Mouse (Mus musculus) liver, adult 2 months (tissue): ENCODE measurements around the gene Slco2b1.

Experiments
- CTCF ChIP-seq: fragments of 200-500 bp; IDR thresholded peaks from 2 replicates; pipeline ENCODE4 v1.5.1; 2011; ENCODE audit warnings: low read depth, low read length, control low read depth
- POLR2A ChIP-seq: fragments of 200-500 bp; IDR thresholded peaks from 2 replicates; pipeline ENCODE4 v1.6.1; 2011; ENCODE audit warnings: low read length, control low read depth; ENCODE audit not compliant: insufficient read depth; ENCODE audit errors: extremely low read depth

DNA sequence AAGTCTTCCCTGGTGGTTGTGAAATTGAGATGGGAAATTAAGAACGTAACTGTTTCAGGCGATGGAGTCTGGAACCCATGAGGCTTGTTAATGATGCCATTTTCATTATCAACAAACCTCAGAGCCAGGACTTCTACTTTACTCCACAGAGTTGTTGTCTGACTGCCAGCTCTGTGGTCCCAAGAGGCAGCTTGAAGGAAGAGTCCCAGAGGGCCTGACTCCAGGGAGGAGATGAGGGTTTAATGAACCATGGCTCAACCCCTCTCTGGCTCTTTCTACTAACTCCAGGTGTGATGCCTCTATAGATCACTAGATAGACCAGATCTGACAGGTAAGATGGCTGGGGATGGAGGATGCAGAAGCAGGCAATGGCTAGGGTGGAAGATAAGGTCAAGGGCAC is 18.8 kb upstream of the Slco2b1 start, which contains the start of gene Olfr520:
- no peak for TF ChIP-seq CTCF
- TF ChIP-seq POLR2A: no peak
